Mouse (Mus musculus): Measurements from ENCODE around the gene Fam20b.

Fam20b gene

GRCm38 (mm10) chr1:156718950-156719805, at the start of gene Fam20b:
Gene Fam20b (minus strand): TSS chr1:156719086.
- DNase-seq (ENCODE audit: low spot score): peak; percentile 94

GRCm38 (mm10) chr1:156765311-156765710, 46.4 kb upstream of the Fam20b start:
- peak; percentile 36 for DNase-seq (ENCODE audit: low spot score)

GRCm38 (mm10) chr1:156764584-156764983, 45.7 kb upstream of the Fam20b start:
- no peak for DNase-seq (ENCODE audit: low spot score)

GRCm38 (mm10) chr1:156763280-156763679, 44.4 kb upstream of the Fam20b start:
- DNase-seq (ENCODE audit: low spot score): no peak

GRCm38 (mm10) chr1:156761430-156761801, 42.5 kb upstream of the Fam20b start:
- DNase-seq (ENCODE audit: low spot score): no peak

- DNase-seq (ENCODE audit: low spot score): no peak
Measured at GRCm38 (mm10) chr1:156760549-156761429, 41.9 kb upstream of the Fam20b start.

- no peak for DNase-seq (ENCODE audit: low spot score)
Measured at GRCm38 (mm10) chr1:156758326-156758725, 39.4 kb upstream of the Fam20b start.

- no peak for DNase-seq (ENCODE audit: low spot score)
Measured at GRCm38 (mm10) chr1:156754608-156755413, 35.9 kb upstream of the Fam20b start.

- no peak for DNase-seq (ENCODE audit: low spot score)
Measured at GRCm38 (mm10) chr1:156752990-156753389, 34.1 kb upstream of the Fam20b start.

GRCm38 (mm10) chr1:156752020-156752724, 33.3 kb upstream of the Fam20b start:
- DNase-seq (ENCODE audit: low spot score): no peak

- DNase-seq (ENCODE audit: low spot score): no peak
Measured at GRCm38 (mm10) chr1:156750261-156750660, 31.4 kb upstream of the Fam20b start.

GRCm38 (mm10) chr1:156749136-156749535, 30.2 kb upstream of the Fam20b start:
- no peak for DNase-seq (ENCODE audit: low spot score)

GRCm38 (mm10) chr1:156748435-156749005, 29.6 kb upstream of the Fam20b start:
- DNase-seq (ENCODE audit: low spot score): no peak

- no peak for DNase-seq (ENCODE audit: low spot score)
Measured at GRCm38 (mm10) chr1:156745188-156745810, 26.4 kb upstream of the Fam20b start.

- peak; percentile 33 for DNase-seq (ENCODE audit: low spot score)
Measured at GRCm38 (mm10) chr1:156741482-156742411, 22.9 kb upstream of the Fam20b start.

GRCm38 (mm10) chr1:156735788-156736187, 16.9 kb upstream of the Fam20b start:
- no peak for DNase-seq (ENCODE audit: low spot score)

- DNase-seq (ENCODE audit: low spot score): no peak
Measured at GRCm38 (mm10) chr1:156734019-156734418, 15.1 kb upstream of the Fam20b start.

GRCm38 (mm10) chr1:156733559-156733958, 14.7 kb upstream of the Fam20b start:
- DNase-seq (ENCODE audit: low spot score): no peak

GRCm38 (mm10) chr1:156732996-156733395, 14.1 kb upstream of the Fam20b start:
- no peak for DNase-seq (ENCODE audit: low spot score)
